Mouse (Mus musculus): ENCODE results near the gene Ext2. TPM values are rescaled to one million over a fixed set of nuclear protein-coding genes. Genes with fewer than 3 reads are reported as not detected.

Gene Ext2
- polyA plus RNA-seq, 1 experiment from 2014 or later, result 68.2 TPM

DNA sequence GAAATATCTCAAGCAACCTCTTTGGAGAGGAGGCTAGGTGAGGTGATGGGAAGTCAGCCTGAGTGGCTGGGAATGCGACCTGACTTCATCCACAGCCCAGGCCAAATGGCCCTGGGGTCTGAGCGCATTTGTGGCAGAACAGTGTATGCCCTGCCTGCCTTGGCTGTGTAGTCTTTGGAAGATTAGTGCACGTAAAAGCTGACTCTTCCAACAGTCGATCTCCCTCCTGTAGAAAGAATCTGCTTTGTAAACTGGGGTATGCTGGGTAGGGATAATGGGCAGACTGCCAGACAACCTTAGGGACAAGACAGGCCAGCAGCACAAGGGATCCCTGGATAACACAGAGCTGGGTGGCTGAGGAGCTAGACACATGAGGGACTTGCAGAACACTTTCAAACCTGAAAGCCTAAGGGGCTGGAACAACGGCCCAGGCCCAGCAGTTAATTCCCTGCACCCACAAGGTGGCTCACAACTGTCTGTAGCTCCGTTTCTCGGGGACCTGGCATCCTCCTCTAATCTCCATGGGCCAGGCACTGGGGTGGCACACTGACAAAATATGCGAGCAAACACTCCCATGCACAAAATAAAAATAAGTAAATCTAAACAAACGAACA is 38.3 kb downstream of the Ext2 start:
- no peak for ATAC-seq
- no peak overlapping the region for H3K9ac ChIP-seq (ENCODE audit: low read depth, low read length)
- H3K36me3 ChIP-seq (ENCODE audit: control insufficient read depth, insufficient read depth, low read length), result peaks cover 8% of the 10 kb centered on the region
- no peak overlapping the region for H3K4me2 ChIP-seq (ENCODE audit: low read length)
- no peak overlapping the region for H3K4me3 ChIP-seq (ENCODE audit: low read length)
- 60% methylated on average over 9 of the region's 9 CpGs for WGBS
- H3K4me1 ChIP-seq (ENCODE audit: control insufficient read depth, insufficient read depth, low read depth, low read length), result peaks cover 30% of the 10 kb centered on the region
- no peak overlapping the region for H3K27ac ChIP-seq (ENCODE audit: low read depth, low read length)
- H3K27me3 ChIP-seq (replicated peaks; ENCODE audit: control insufficient read depth, insufficient read depth, low read length), result no peaks in the 10 kb centered on the region
- no peaks in the 10 kb centered on the region for H3K9me3 ChIP-seq (ENCODE audit: control insufficient read depth, low read length)

DNA sequence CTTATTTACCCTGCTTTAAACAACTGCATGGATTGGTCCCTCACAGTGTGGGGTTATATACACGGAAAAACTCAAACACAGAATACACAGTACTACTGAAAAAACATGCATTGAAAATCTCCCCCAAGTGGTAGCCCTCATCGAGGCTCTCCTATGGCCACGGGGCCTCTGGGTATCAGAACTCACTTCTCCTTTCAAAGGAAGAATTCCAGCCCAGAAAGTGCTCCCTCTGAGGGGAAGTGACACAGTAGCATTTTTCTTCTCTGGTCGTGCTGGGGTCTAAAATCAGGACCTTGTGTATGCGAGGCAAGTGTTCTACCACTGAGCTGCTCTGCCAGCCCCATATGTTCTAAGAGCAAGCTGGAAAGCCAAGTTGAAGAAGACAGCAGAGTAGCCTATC is 39.7 kb downstream of the Ext2 start:
- no peak for ATAC-seq
- no peak overlapping the region for H3K4me2 ChIP-seq (ENCODE audit: low read length)
- no peak overlapping the region for H3K27ac ChIP-seq (ENCODE audit: low read depth, low read length)
- H3K9me3 ChIP-seq (ENCODE audit: control insufficient read depth, low read length), result no peaks in the 10 kb centered on the region
- no peak overlapping the region for H3K4me3 ChIP-seq (ENCODE audit: low read length)
- WGBS, result 58% methylated on average over 5 of the region's 5 CpGs
- no peaks in the 10 kb centered on the region for H3K27me3 ChIP-seq (replicated peaks; ENCODE audit: control insufficient read depth, insufficient read depth, low read length)
- peaks cover 6% of the 10 kb centered on the region; the same call in 1 of the 2 replicates for H3K36me3 ChIP-seq (ENCODE audit: control insufficient read depth, insufficient read depth, low read length)
- H3K4me1 ChIP-seq (ENCODE audit: control insufficient read depth, insufficient read depth, low read depth, low read length), result peaks cover 32% of the 10 kb centered on the region
- H3K9ac ChIP-seq (ENCODE audit: low read depth, low read length), result no peak overlapping the region

DNA sequence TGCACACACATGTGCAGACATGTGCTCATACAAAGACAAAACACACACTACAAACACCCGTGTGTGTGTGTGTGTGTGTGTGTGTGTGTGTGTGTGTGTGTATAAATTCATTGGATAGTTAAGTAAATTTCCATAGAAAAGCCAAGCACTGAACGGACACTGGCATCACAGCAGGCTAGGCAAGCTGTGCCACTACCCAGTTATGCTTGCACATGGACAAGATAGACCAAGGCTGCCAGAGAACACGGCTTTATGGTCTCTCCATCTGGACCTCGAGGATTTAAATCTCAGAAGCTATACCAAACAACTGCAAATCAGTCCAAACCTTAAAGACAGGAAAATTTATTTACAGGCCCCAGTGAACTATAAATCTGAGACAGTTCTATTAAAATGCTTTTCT is 40.2 kb downstream of the Ext2 start:
- Histone ChIP-seq H3K36me3 (ENCODE audit: control insufficient read depth, insufficient read depth, low read length) (peaks cover 4% of the 10 kb centered on the region; the same call in 1 of the 2 replicates), H3K9me3 (ENCODE audit: control insufficient read depth, low read length) (no peaks in the 10 kb centered on the region), H3K9ac (ENCODE audit: low read depth, low read length) (no peak overlapping the region), H3K27ac (ENCODE audit: low read depth, low read length) (no peak overlapping the region), H3K27me3 (replicated peaks; ENCODE audit: control insufficient read depth, insufficient read depth, low read length) (no peaks in the 10 kb centered on the region), H3K4me3 (ENCODE audit: low read length) (no peak overlapping the region), H3K4me1 (ENCODE audit: control insufficient read depth, insufficient read depth, low read depth, low read length) (peaks cover 32% of the 10 kb centered on the region), H3K4me2 (ENCODE audit: low read length) (no peak overlapping the region)
- no peak for ATAC-seq
- WGBS, result 71% methylated on average over 4 of the region's 4 CpGs

DNA sequence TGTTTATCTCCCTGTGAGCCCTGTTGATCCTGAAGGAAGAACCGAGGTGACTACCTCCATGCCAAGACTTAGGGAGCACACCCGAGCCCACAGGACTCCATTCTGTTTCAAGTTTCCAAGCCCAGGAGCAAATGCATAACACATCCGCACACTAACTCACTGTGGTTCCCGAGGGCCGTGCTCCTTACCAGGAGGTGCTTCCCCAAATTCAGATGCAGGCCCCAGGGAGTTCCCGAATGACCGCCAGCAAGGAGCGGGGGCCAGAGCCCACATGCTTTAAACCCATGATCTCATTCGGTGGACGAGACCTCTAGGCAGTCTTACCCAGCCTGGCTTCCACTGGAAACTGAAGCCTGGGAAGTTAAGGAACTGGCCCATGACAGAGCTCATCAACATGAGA is 41.8 kb downstream of the Ext2 start:
- WGBS, result 76% methylated on average over 10 of the region's 10 CpGs
- no peak for ATAC-seq
- no peaks in the 10 kb centered on the region for H3K9me3 ChIP-seq (ENCODE audit: control insufficient read depth, low read length)
- peaks cover 2% of the 10 kb centered on the region; the same call in 1 of the 2 replicates for H3K36me3 ChIP-seq (ENCODE audit: control insufficient read depth, insufficient read depth, low read length)
- H3K4me1 ChIP-seq (ENCODE audit: control insufficient read depth, insufficient read depth, low read depth, low read length), result peaks cover 26% of the 10 kb centered on the region
- H3K4me3 ChIP-seq (ENCODE audit: low read length), result no peak overlapping the region
- H3K27me3 ChIP-seq (replicated peaks; ENCODE audit: control insufficient read depth, insufficient read depth, low read length), result no peaks in the 10 kb centered on the region
- H3K9ac ChIP-seq (ENCODE audit: low read depth, low read length), result no peak overlapping the region
- no peak overlapping the region for H3K4me2 ChIP-seq (ENCODE audit: low read length)
- no peak overlapping the region for H3K27ac ChIP-seq (ENCODE audit: low read depth, low read length)

DNA sequence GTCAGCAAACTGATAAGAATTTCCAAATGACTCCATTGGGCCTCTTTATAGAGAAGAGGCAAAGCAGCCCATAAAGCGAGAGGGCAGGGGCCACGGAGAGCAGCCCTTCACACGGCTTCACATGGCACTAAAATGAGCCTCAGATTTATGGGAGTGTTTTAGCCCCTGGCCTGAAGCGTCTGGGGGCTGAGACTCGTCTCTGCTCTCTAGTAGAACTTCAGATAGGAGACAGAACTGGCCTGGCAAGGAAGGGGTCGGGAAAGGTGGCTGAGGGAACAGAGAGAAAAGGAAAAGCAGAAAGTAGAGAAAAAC is 42.5 kb downstream of the Ext2 start:
- Histone ChIP-seq H3K9me3 (ENCODE audit: control insufficient read depth, low read length) (no peaks in the 10 kb centered on the region), H3K4me2 (ENCODE audit: low read length) (no peak overlapping the region), H3K4me1 (ENCODE audit: control insufficient read depth, insufficient read depth, low read depth, low read length) (peaks cover 19% of the 10 kb centered on the region), H3K4me3 (ENCODE audit: low read length) (no peak overlapping the region), H3K27me3 (replicated peaks; ENCODE audit: control insufficient read depth, insufficient read depth, low read length) (no peaks in the 10 kb centered on the region), H3K36me3 (ENCODE audit: control insufficient read depth, insufficient read depth, low read length) (peaks cover 2% of the 10 kb centered on the region; the same call in 1 of the 2 replicates), H3K27ac (ENCODE audit: low read depth, low read length) (no peak overlapping the region), H3K9ac (ENCODE audit: low read depth, low read length) (no peak overlapping the region)
- ATAC-seq, result no peak
- 54% methylated on average over 6 of the region's 6 CpGs for WGBS

DNA sequence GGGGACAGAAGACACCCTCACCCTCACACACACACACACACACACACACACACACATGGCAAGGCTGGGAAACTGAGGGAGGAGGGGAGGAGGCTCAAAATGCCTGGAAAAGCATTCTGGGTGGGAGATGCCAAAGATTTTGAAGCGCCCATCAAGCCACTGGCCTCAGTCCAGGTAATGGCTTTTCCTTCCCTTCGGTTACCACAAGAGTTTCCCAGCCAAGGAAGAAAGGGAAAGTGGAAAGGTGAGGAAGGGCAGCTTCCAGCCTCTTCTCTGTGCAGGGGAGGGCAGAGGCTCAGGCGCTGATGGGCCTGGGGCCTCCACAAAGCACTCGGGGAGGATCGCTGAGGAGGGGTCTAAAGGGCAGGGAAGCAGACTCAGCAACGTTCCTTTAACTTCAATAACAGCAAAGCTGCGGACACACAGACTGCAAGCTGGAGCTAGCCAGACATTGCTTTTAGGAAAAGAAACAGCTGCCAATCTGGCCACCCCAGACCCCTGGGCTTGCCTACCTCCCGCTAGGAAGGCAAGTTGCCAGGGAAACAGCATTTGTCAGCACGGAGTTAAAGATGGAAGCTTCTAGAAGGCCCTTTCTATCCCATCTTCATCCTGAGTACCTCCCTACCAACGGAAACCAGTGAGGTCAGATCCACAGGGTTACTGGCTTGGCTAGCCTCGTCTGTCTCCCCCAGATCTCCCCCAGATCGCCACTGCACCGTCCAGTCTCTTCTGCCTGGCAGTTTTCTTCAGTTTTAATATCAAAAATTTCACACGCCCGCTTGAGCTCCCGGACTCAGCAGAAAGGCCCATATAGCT is 43.1 kb downstream of the Ext2 start:
- no peak overlapping the region for H3K9ac ChIP-seq (ENCODE audit: low read depth, low read length)
- 48% methylated on average over 16 of the region's 16 CpGs for WGBS
- peaks cover 17% of the 10 kb centered on the region for H3K4me1 ChIP-seq (ENCODE audit: control insufficient read depth, insufficient read depth, low read depth, low read length)
- H3K4me3 ChIP-seq (ENCODE audit: low read length), result no peak overlapping the region
- H3K4me2 ChIP-seq (ENCODE audit: low read length), result no peak overlapping the region
- no peak overlapping the region; the same call in 1 of the 2 replicates for H3K27ac ChIP-seq (ENCODE audit: low read depth, low read length)
- H3K27me3 ChIP-seq (replicated peaks; ENCODE audit: control insufficient read depth, insufficient read depth, low read length), result no peaks in the 10 kb centered on the region
- peaks cover 2% of the 10 kb centered on the region; the same call in 1 of the 2 replicates for H3K36me3 ChIP-seq (ENCODE audit: control insufficient read depth, insufficient read depth, low read length)
- peak; percentile 50 for ATAC-seq
- H3K9me3 ChIP-seq (ENCODE audit: control insufficient read depth, low read length), result no peaks in the 10 kb centered on the region

DNA sequence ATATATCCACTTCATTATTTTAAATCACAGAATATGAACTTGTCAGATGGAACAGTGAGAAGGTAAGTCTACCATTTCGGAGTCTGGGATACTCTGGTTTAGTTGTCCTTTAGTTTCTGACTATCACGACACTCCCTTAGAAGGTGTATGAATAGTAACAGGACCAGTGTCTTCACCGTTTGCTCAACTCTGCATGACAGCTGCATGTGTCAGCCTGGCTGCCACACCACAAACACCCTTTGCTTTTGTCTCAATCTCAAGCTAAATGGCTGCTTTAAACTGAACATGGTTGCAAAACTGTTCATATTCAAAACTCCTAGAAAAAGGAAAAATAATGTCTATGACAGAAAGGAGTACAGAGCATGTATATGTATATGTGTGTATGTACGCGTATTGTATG is 43.8 kb downstream of the Ext2 start:
- no peaks in the 10 kb centered on the region for H3K27me3 ChIP-seq (replicated peaks; ENCODE audit: control insufficient read depth, insufficient read depth, low read length)
- 85% methylated on average over 5 of the region's 5 CpGs for WGBS
- H3K9ac ChIP-seq (ENCODE audit: low read depth, low read length), result no peak overlapping the region
- H3K36me3 ChIP-seq (ENCODE audit: control insufficient read depth, insufficient read depth, low read length), result peaks cover 2% of the 10 kb centered on the region; the same call in 1 of the 2 replicates
- no peak overlapping the region for H3K4me3 ChIP-seq (ENCODE audit: low read length)
- no peak for ATAC-seq
- no peaks in the 10 kb centered on the region for H3K9me3 ChIP-seq (ENCODE audit: control insufficient read depth, low read length)
- no peak overlapping the region for H3K27ac ChIP-seq (ENCODE audit: low read depth, low read length)
- no peak overlapping the region for H3K4me2 ChIP-seq (ENCODE audit: low read length)
- peaks cover 11% of the 10 kb centered on the region for H3K4me1 ChIP-seq (ENCODE audit: control insufficient read depth, insufficient read depth, low read depth, low read length)

DNA sequence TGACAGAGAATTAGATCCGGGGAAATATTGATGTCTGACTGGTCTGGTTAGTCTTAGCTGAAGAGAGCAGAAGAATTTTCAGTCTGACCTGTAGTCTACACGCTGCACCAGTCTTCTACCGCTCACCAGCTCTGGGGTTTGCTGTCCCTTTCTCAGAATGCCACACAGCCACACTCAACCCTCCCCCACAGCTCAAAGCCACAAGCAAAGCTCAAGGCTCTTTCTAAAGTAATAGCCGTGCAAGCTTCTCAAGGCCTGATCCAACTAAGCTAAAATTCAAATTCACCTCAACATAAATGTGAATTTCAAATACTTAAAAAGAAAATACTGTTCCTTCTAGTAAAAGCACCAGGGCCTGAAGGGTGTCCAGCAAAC is 45.3 kb downstream of the Ext2 start:
- no peaks in the 10 kb centered on the region for H3K9me3 ChIP-seq (ENCODE audit: control insufficient read depth, low read length)
- no peak overlapping the region for H3K4me3 ChIP-seq (ENCODE audit: low read length)
- no peak overlapping the region for H3K4me2 ChIP-seq (ENCODE audit: low read length)

DNA sequence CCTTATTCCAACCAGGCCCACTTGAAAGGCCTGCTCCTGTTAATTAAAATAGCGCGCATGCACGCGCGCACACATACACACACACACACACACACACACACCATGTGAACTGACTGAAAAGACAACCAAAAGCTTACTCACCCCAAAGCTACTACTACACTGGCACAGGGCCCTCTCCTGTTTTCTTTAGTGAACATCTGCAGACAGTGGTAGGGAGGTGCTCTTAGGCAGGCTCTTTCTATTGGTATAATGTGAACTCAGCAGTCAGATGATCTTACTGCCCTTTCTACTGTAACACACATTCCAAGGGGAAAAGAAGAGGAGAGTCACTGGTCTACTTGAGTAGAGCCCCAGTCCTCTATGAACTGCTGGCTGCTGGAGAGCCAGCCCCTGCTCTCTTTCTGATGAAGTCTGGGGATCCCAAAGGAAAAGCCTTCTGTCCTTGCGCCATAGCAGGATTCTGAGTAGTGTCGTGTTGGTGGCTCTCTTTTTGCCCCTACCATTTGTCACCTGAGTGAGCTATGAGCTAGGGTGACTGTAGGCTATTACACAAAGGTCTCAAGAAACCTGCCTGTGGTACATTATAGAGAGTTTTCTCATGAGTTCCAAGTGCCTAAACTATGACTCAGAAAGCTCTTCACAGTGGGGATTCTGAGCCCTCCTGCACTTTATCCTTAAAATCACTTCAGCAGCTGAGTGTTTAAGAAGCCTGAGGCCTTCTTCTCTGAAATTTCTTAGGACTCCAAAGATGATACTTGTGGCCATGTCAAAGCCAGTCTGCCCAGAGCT is 45.9 kb downstream of the Ext2 start:
- no peaks in the 10 kb centered on the region for H3K36me3 ChIP-seq (ENCODE audit: control insufficient read depth, insufficient read depth, low read length)
- no peaks in the 10 kb centered on the region for H3K9me3 ChIP-seq (ENCODE audit: control insufficient read depth, low read length)
- no peaks in the 10 kb centered on the region for H3K27me3 ChIP-seq (replicated peaks; ENCODE audit: control insufficient read depth, insufficient read depth, low read length)
- no peak overlapping the region for H3K9ac ChIP-seq (ENCODE audit: low read depth, low read length)
- no peak for ATAC-seq
- no peak overlapping the region for H3K27ac ChIP-seq (ENCODE audit: low read depth, low read length)
- no peak overlapping the region for H3K4me3 ChIP-seq (ENCODE audit: low read length)
- H3K4me2 ChIP-seq (ENCODE audit: low read length), result no peak overlapping the region
- 83% methylated on average over 7 of the region's 7 CpGs for WGBS
- H3K4me1 ChIP-seq (ENCODE audit: control insufficient read depth, insufficient read depth, low read depth, low read length), result peaks cover 15% of the 10 kb centered on the region

More for the DNA sequence above, 45.3 kb downstream of the Ext2 start:
- H3K4me1 ChIP-seq (ENCODE audit: control insufficient read depth, insufficient read depth, low read depth, low read length), result peaks cover 15% of the 10 kb centered on the region
- no peaks in the 10 kb centered on the region for H3K36me3 ChIP-seq (ENCODE audit: control insufficient read depth, insufficient read depth, low read length)
- H3K9ac ChIP-seq (ENCODE audit: low read depth, low read length), result no peak overlapping the region
- H3K27ac ChIP-seq (ENCODE audit: low read depth, low read length), result no peak overlapping the region
- no peak for ATAC-seq
- no peaks in the 10 kb centered on the region for H3K27me3 ChIP-seq (replicated peaks; ENCODE audit: control insufficient read depth, insufficient read depth, low read length)
- 79% methylated on average over 4 of the region's 4 CpGs for WGBS
